Mouse (Mus musculus) C2C12 (cell line): ENCODE data around the gene Dad1. TPM values are rescaled to one million over a fixed set of nuclear protein-coding genes. Genes with fewer than 3 reads are reported as not detected.

Experiments
- H3K27me3 ChIP-seq: one replicate; pipeline ENCODE4 v1.6.1; 2011; ENCODE audit not compliant: control insufficient read depth, insufficient read depth, insufficient read length
- H3K36me3 ChIP-seq: one replicate; pipeline ENCODE4 v1.6.1; 2011; ENCODE audit not compliant: control insufficient read depth, insufficient read depth
- H3K4me3 ChIP-seq: one replicate; pipeline ENCODE4 v1.5.1; 2011; ENCODE audit warnings: mild to moderate bottlenecking, control low read depth; ENCODE audit not compliant: poor library complexity, insufficient read depth, severe bottlenecking
- H3K79me2 ChIP-seq: one replicate; pipeline ENCODE4 v1.6.1; 2011; ENCODE audit not compliant: control insufficient read depth, insufficient read depth
- H3K79me3 ChIP-seq: one replicate; pipeline ENCODE4 v1.6.1; 2011; ENCODE audit warnings: low read depth, control low read depth
- H3ac ChIP-seq: one replicate; pipeline ENCODE3; 2011; ENCODE audit warnings: low read depth; ENCODE audit not compliant: control insufficient read depth, insufficient read length
- CEBPB ChIP-seq: IDR thresholded peaks from one replicate; pipeline ENCODE4 v1.6.1; 2011; ENCODE audit warnings: low read depth, mild to moderate bottlenecking, control low read depth, moderate library complexity
- CTCF ChIP-seq: IDR thresholded peaks from one replicate; pipeline ENCODE4 v1.5.1; 2011; ENCODE audit not compliant: control insufficient read depth, insufficient read depth, insufficient read length
- FOSL1 ChIP-seq: IDR thresholded peaks from one replicate; pipeline ENCODE4 v1.8.0; 2011; ENCODE audit warnings: mild to moderate bottlenecking, low read length; ENCODE audit not compliant: poor library complexity, insufficient read depth, severe bottlenecking
- MAX ChIP-seq: IDR thresholded peaks from one replicate; pipeline ENCODE4 v1.6.1; 2011; ENCODE audit warnings: mild to moderate bottlenecking, control low read depth
- MYOD1 ChIP-seq: IDR thresholded peaks from one replicate; pipeline ENCODE4 v1.6.1; 2011; ENCODE audit warnings: low read depth; ENCODE audit not compliant: control insufficient read depth, insufficient read length
- MYOG ChIP-seq: IDR thresholded peaks from one replicate; pipeline ENCODE4 v1.6.1; 2011; ENCODE audit not compliant: control insufficient read depth, insufficient read length; ENCODE audit errors: extremely low read depth
- USF1 ChIP-seq: IDR thresholded peaks from one replicate; pipeline ENCODE4 v1.6.1; 2011; ENCODE audit warnings: low read depth, mild to moderate bottlenecking, control low read depth, moderate library complexity
- polyA plus RNA-seq: library from polyadenylated mRNA; unstranded; fragments of >200 nt; fragmentation: generic; extraction: Trizol; gene quantifications from one replicate; pipeline ENCODE4 v1.2.1, GENCODE M21; 2012; ENCODE audit warnings: missing spikeins

The Dad1 gene
- polyA plus RNA-seq, 1 experiment, result 262 TPM

GRCm38 (mm10) chr14:54259003-54259721, 5.3 kb upstream of the Dad1 start:
- Histone ChIP-seq H3K27me3 (no peaks in the 10 kb centered on the region), H3K36me3 (no peaks in the 10 kb centered on the region), H3K4me3 (peak overlapping the region; percentile 52), H3ac (peak overlapping the region; percentile 59), H3K79me3 (no peaks in the 10 kb centered on the region), H3K79me2 (no peaks in the 10 kb centered on the region)
- peak; percentile 65 for TF ChIP-seq USF1
- no peak for TF ChIP-seq CTCF

GRCm38 (mm10) chr14:54258131-54258670, 4.3 kb upstream of the Dad1 start:
- no peaks in the 10 kb centered on the region for H3K27me3 ChIP-seq
- no peaks in the 10 kb centered on the region for H3K36me3 ChIP-seq

GRCm38 (mm10) chr14:54254670-54255202, 832 bp upstream of the Dad1 start:
- peaks cover 10% of the 10 kb centered on the region for H3K36me3 ChIP-seq
- no peaks in the 10 kb centered on the region for H3K27me3 ChIP-seq
- no peak overlapping the region for H3K4me3 ChIP-seq
- H3K79me3 ChIP-seq, result peaks cover 24% of the 10 kb centered on the region
- peaks cover 39% of the 10 kb centered on the region for H3K79me2 ChIP-seq
- TF ChIP-seq FOSL1, result no peak
- H3ac ChIP-seq, result no peak overlapping the region

More at GRCm38 (mm10) chr14:54258131-54258670, 4.3 kb upstream of the Dad1 start:
- Histone ChIP-seq H3K79me3 (peaks cover 3% of the 10 kb centered on the region), H3ac (no peak overlapping the region), H3K79me2 (peaks cover 5% of the 10 kb centered on the region), H3K4me3 (no peak overlapping the region)
- no peak for TF ChIP-seq MYOD1

GRCm38 (mm10) chr14:54250122-54250521, 3.8 kb downstream of the Dad1 start:
- H3ac ChIP-seq, result no peak overlapping the region
- peaks cover 85% of the 10 kb centered on the region for H3K79me2 ChIP-seq
- no peak overlapping the region for H3K4me3 ChIP-seq
- peaks cover 55% of the 10 kb centered on the region for H3K79me3 ChIP-seq
- no peak for TF ChIP-seq CEBPB
- H3K36me3 ChIP-seq, result peaks cover 33% of the 10 kb centered on the region
- no peaks in the 10 kb centered on the region for H3K27me3 ChIP-seq

GRCm38 (mm10) chr14:54249326-54249725, 4.6 kb downstream of the Dad1 start:
- H3K27me3 ChIP-seq, result no peaks in the 10 kb centered on the region
- H3K79me2 ChIP-seq, result peaks cover 93% of the 10 kb centered on the region
- H3ac ChIP-seq, result no peak overlapping the region
- no peak overlapping the region for H3K4me3 ChIP-seq
- peaks cover 36% of the 10 kb centered on the region for H3K36me3 ChIP-seq
- peaks cover 55% of the 10 kb centered on the region for H3K79me3 ChIP-seq
- no peak for TF ChIP-seq CTCF
- no peak for TF ChIP-seq USF1
- no peak for TF ChIP-seq FOSL1
- TF ChIP-seq CEBPB, result no peak
- no peak for TF ChIP-seq MYOG
- no peak for TF ChIP-seq MAX
- TF ChIP-seq MYOD1, result no peak

- Histone ChIP-seq H3ac (no peak overlapping the region), H3K79me2 (peaks cover 95% of the 10 kb centered on the region), H3K79me3 (peaks cover 46% of the 10 kb centered on the region), H3K27me3 (no peaks in the 10 kb centered on the region), H3K4me3 (no peak overlapping the region), H3K36me3 (peaks cover 58% of the 10 kb centered on the region)
- TF ChIP-seq MYOG, result no peak
- TF ChIP-seq MAX, result no peak
- TF ChIP-seq CEBPB, result no peak
- no peak for TF ChIP-seq CTCF
- no peak for TF ChIP-seq USF1
- TF ChIP-seq FOSL1, result no peak
- TF ChIP-seq MYOD1, result no peak
These were observed 7.7 kb downstream of the Dad1 start for GRCm38 (mm10) chr14:54246232-54246631.
